Mouse (Mus musculus): ENCODE results near the gene Sctr.

Gene Sctr

GRCm38 (mm10) chr1:120100456-120101226 lies 93.9 kb downstream of the Sctr start:
- TF ChIP-seq GATA4 (IDR thresholded peaks at IDR 0.05; ENCODE audit: insufficient replicate concordance, low read length): no peak

- no peak for TF ChIP-seq GATA4 (IDR thresholded peaks at IDR 0.05; ENCODE audit: insufficient replicate concordance, low read length)
Measured at GRCm38 (mm10) chr1:120101227-120101609, 94.5 kb downstream of the Sctr start.

- TF ChIP-seq GATA4 (IDR thresholded peaks at IDR 0.05; ENCODE audit: insufficient replicate concordance, low read length): no peak
Measured at GRCm38 (mm10) chr1:120105556-120105959, 98.9 kb downstream of the Sctr start.

- TF ChIP-seq GATA4 (IDR thresholded peaks at IDR 0.05; ENCODE audit: insufficient replicate concordance, low read length): no peak
Measured at GRCm38 (mm10) chr1:120109741-120110432, 103.2 kb downstream of the Sctr start.

- no peak for TF ChIP-seq GATA4 (IDR thresholded peaks at IDR 0.05; ENCODE audit: insufficient replicate concordance, low read length)
Measured at GRCm38 (mm10) chr1:120111766-120112165, 105.1 kb downstream of the Sctr start.

GRCm38 (mm10) chr1:120112251-120113187 lies 105.8 kb downstream of the Sctr start:
- TF ChIP-seq GATA4 (IDR thresholded peaks at IDR 0.05; ENCODE audit: insufficient replicate concordance, low read length): no peak
